Mouse (Mus musculus): ENCODE results near the gene Rhoh. TPM values are rescaled to one million over a fixed set of nuclear protein-coding genes. Genes with fewer than 3 reads are reported as not detected.
A peak's percentile ranks its signal among the peaks of the same experiment; 100 is the strongest.

Rhoh gene
- polyA plus RNA-seq, 1 experiment from 2014 or later: 0.27 TPM

GRCm38 (mm10) chr5:65882476-65883205, 21.6 kb downstream of the Rhoh start:
- Histone ChIP-seq H3K27me3 (no peaks in the 10 kb centered on the region), H3K4me2 (replicated peaks) (no peak overlapping the region), H3K9me3 (no peaks in the 10 kb centered on the region), H3K9ac (replicated peaks) (no peak overlapping the region), H3K4me3 (replicated peaks) (no peak overlapping the region), H3K27ac (no peak overlapping the region), H3K4me1 (replicated peaks) (no peaks in the 10 kb centered on the region), H3K36me3 (no peaks in the 10 kb centered on the region)
- WGBS: 86% methylated on average over 10 of the region's 10 CpGs
- ATAC-seq: no peak

DNA sequence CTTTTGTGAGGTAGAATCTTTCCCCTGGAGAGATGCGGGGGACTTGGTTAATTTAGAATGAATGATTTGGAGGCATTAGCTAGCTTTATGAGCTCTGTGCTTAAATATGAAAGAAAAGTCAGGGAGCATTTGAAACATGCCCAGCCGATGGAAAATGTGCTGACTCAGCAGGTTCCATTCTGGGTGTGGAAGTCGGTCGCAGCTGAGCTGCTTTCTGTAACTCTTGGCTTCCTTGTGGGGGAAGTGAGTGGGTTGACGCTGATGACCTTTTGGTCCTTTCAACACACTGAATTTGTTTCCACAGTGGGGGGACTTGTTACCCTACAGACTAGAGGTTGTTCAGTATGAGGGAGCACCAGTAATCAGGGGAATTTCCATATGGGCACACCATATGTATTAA, 22.3 kb downstream of the Rhoh start:
- no peak for ATAC-seq
- Histone ChIP-seq H3K4me3 (replicated peaks) (no peak overlapping the region), H3K9me3 (no peaks in the 10 kb centered on the region), H3K4me1 (replicated peaks) (no peaks in the 10 kb centered on the region), H3K36me3 (no peaks in the 10 kb centered on the region), H3K27ac (no peak overlapping the region), H3K9ac (replicated peaks) (no peak overlapping the region), H3K27me3 (no peaks in the 10 kb centered on the region), H3K4me2 (replicated peaks) (no peak overlapping the region)
- WGBS: 60% methylated on average over 5 of the region's 5 CpGs

GRCm38 (mm10) chr5:65885699-65886443, 24.9 kb downstream of the Rhoh start:
- Histone ChIP-seq H3K4me3 (replicated peaks) (no peak overlapping the region), H3K4me1 (replicated peaks) (no peaks in the 10 kb centered on the region), H3K9ac (replicated peaks) (no peak overlapping the region), H3K4me2 (replicated peaks) (no peak overlapping the region), H3K27ac (no peak overlapping the region), H3K36me3 (no peaks in the 10 kb centered on the region), H3K27me3 (no peaks in the 10 kb centered on the region), H3K9me3 (no peaks in the 10 kb centered on the region)
- ATAC-seq: no peak
- 45% methylated on average over 15 of the region's 15 CpGs for WGBS

- Histone ChIP-seq H3K27ac (no peak overlapping the region), H3K9ac (replicated peaks) (no peak overlapping the region), H3K36me3 (no peaks in the 10 kb centered on the region), H3K9me3 (no peaks in the 10 kb centered on the region), H3K27me3 (no peaks in the 10 kb centered on the region), H3K4me3 (replicated peaks) (no peak overlapping the region), H3K4me2 (replicated peaks) (no peak overlapping the region), H3K4me1 (replicated peaks) (no peaks in the 10 kb centered on the region)
- 89% methylated on average over 5 of the region's 5 CpGs for WGBS
- ATAC-seq: no peak
These were observed 27.1 kb downstream of the Rhoh start for GRCm38 (mm10) chr5:65888102-65888501.

DNA sequence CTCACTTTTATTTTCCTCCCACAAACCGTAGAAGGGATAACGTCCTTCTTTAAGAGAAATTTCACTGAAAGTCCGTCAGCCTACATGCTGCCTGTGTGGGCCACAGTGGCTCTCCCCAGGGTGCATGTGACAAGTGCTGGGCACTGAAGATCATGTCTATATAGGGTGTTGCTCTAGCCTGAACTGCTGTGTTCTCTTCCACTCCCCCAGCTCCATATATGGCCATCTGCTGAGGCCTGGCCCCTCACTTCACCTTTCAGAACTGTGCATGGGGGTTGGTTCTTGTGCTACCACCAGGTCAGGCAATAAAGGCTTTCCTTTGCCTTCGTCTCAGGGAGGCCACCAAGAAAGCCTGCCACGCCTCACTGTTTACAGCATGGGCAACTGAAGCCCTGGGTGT, 28.0 kb downstream of the Rhoh start:
- H3K9ac ChIP-seq (replicated peaks): no peak overlapping the region
- no peak overlapping the region for H3K4me2 ChIP-seq (replicated peaks)
- no peaks in the 10 kb centered on the region for H3K9me3 ChIP-seq
- H3K27ac ChIP-seq: no peak overlapping the region
- no peak overlapping the region for H3K4me3 ChIP-seq (replicated peaks)
- H3K27me3 ChIP-seq: no peaks in the 10 kb centered on the region
- ATAC-seq: no peak
- H3K36me3 ChIP-seq: no peaks in the 10 kb centered on the region
- WGBS: 78% methylated on average over 5 of the region's 5 CpGs
- no peaks in the 10 kb centered on the region for H3K4me1 ChIP-seq (replicated peaks)

- Histone ChIP-seq H3K4me1 (replicated peaks) (no peaks in the 10 kb centered on the region), H3K4me3 (replicated peaks) (no peak overlapping the region), H3K36me3 (no peaks in the 10 kb centered on the region), H3K27me3 (no peaks in the 10 kb centered on the region), H3K4me2 (replicated peaks) (no peak overlapping the region), H3K9me3 (no peaks in the 10 kb centered on the region), H3K9ac (replicated peaks) (no peak overlapping the region), H3K27ac (no peak overlapping the region)
- WGBS: 75% methylated on average over 14 of the region's 14 CpGs
- ATAC-seq: no peak
These were observed 30.3 kb downstream of the Rhoh start for GRCm38 (mm10) chr5:65891251-65891826.

- no peak overlapping the region for H3K9ac ChIP-seq (replicated peaks)
- no peak overlapping the region for H3K4me2 ChIP-seq (replicated peaks)
- H3K27me3 ChIP-seq: no peaks in the 10 kb centered on the region
- no peaks in the 10 kb centered on the region for H3K4me1 ChIP-seq (replicated peaks)
- H3K27ac ChIP-seq: no peak overlapping the region
- 86% methylated on average over 6 of the region's 6 CpGs for WGBS
- H3K4me3 ChIP-seq (replicated peaks): no peak overlapping the region
- H3K9me3 ChIP-seq: no peaks in the 10 kb centered on the region
- ATAC-seq: no peak
- no peaks in the 10 kb centered on the region for H3K36me3 ChIP-seq
These were observed 34.2 kb downstream of the Rhoh start for GRCm38 (mm10) chr5:65895121-65895692.

- Histone ChIP-seq H3K27ac (no peak overlapping the region), H3K9me3 (no peaks in the 10 kb centered on the region), H3K36me3 (no peaks in the 10 kb centered on the region), H3K4me3 (replicated peaks) (no peak overlapping the region), H3K4me1 (replicated peaks) (no peaks in the 10 kb centered on the region), H3K27me3 (no peaks in the 10 kb centered on the region), H3K9ac (replicated peaks) (no peak overlapping the region), H3K4me2 (replicated peaks) (no peak overlapping the region)
- WGBS: 63% methylated on average over 7 of the region's 7 CpGs
- ATAC-seq: no peak
These were observed 34.8 kb downstream of the Rhoh start for GRCm38 (mm10) chr5:65895764-65896163.

DNA sequence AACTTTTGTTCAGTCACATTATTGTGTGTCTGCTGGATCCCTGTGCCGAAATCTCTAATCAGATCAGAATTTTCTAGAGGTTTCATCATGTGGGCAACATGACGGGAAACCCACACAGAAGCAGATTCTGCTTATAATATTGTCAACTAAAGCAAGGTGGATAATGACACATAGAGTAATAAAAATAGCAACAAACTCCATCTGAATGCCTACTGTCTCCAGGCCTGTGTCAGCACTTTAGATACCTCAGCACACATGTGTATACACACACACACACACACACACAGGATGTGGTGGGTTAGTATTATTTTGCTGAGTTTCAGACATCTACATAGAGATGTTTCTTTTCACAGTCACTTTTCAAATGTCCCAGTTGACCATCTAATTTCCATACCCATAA, 36.7 kb downstream of the Rhoh start:
- no peak for ATAC-seq
- Histone ChIP-seq H3K9ac (replicated peaks) (no peak overlapping the region), H3K4me1 (replicated peaks) (no peaks in the 10 kb centered on the region), H3K4me2 (replicated peaks) (no peak overlapping the region), H3K27me3 (no peaks in the 10 kb centered on the region), H3K4me3 (replicated peaks) (no peak overlapping the region), H3K36me3 (no peaks in the 10 kb centered on the region), H3K9me3 (no peaks in the 10 kb centered on the region), H3K27ac (no peak overlapping the region)
- 91% methylated on average over 2 of the region's 2 CpGs for WGBS

DNA sequence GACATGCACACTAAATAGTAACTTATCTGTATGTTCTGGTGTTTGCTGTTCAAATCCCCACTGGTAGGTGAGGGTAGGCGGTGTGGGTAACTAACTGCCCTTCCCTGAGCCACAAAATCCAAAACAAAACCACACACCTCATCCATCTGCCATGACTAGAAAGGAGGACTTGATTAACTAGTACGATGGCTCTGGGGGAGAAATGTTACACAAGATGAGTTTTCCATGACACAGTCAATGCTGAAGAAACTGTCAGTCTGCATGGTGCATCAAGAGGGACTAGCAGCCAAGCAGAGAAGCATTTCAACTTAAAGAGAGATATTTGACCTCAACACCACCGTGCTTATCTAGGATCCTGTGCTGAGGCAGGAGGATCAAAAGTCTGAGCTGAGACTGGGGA, 37.7 kb downstream of the Rhoh start:
- H3K36me3 ChIP-seq: no peaks in the 10 kb centered on the region
- no peak overlapping the region for H3K4me2 ChIP-seq (replicated peaks)
- no peak overlapping the region for H3K9ac ChIP-seq (replicated peaks)
- ATAC-seq: no peak
- H3K4me3 ChIP-seq (replicated peaks): no peak overlapping the region
- WGBS: 91% methylated on average over 3 of the region's 3 CpGs
- no peaks in the 10 kb centered on the region for H3K27me3 ChIP-seq
- no peaks in the 10 kb centered on the region for H3K9me3 ChIP-seq
- no peaks in the 10 kb centered on the region for H3K4me1 ChIP-seq (replicated peaks)
- no peak overlapping the region for H3K27ac ChIP-seq

DNA sequence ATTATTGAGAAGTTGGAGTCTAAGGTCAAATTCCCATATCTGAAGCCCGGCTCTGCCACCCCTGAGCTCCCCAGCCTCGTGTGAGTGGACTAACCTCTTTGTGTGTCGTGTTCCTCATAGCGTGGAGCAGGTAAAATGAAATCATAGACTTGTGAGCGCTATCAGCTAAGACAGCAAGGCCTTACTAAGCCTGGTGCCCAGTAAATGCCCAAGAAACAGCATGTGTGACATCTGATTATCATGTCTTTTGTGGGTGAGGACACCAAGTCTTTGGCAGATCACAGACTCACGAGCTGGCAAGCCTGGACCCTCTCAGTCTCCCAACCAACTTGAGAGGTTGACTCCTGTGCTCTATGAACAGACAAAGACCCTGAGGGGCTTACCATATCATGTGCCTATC, 39.1 kb downstream of the Rhoh start:
- ATAC-seq: no peak
- Histone ChIP-seq H3K27me3 (no peaks in the 10 kb centered on the region), H3K27ac (no peak overlapping the region), H3K36me3 (no peaks in the 10 kb centered on the region), H3K4me3 (replicated peaks) (no peak overlapping the region), H3K9ac (replicated peaks) (no peak overlapping the region), H3K4me2 (replicated peaks) (no peak overlapping the region), H3K4me1 (replicated peaks) (no peaks in the 10 kb centered on the region), H3K9me3 (peaks cover 4% of the 10 kb centered on the region; the same call in 1 of the 2 replicates)
- WGBS: 84% methylated on average over 6 of the region's 6 CpGs

DNA sequence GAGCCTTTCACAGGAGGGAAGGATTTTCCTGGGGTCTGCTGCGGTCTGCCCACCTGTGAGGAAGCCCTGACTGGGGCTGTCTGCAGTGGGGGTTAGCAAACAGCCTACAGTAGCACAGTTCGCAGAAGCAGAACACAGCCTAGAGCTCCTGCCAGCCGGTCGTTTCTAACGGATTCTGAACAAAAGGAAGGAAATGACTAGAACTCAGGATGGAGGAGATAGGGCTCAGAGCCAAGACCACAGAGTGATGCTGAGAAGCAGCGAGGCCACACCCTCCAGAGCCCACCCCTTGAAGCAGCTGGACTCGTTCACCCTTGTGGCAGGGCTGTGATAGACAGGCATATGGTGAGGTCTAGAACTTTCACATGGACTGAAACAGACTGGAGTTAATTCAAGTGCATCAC, 39.9 kb downstream of the Rhoh start:
- H3K27ac ChIP-seq: no peak overlapping the region
- WGBS: 63% methylated on average over 7 of the region's 7 CpGs
- H3K4me1 ChIP-seq (replicated peaks): no peaks in the 10 kb centered on the region
- peak; percentile 79 for ATAC-seq
- no peak overlapping the region for H3K4me3 ChIP-seq (replicated peaks)
- no peaks in the 10 kb centered on the region for H3K27me3 ChIP-seq
- peaks cover 4% of the 10 kb centered on the region; the same call in 1 of the 2 replicates for H3K9me3 ChIP-seq
- H3K9ac ChIP-seq (replicated peaks): no peak overlapping the region
- H3K36me3 ChIP-seq: no peaks in the 10 kb centered on the region
- H3K4me2 ChIP-seq (replicated peaks): no peak overlapping the region
